Mouse (Mus musculus): Measurements from ENCODE around the gene Gp1bb.

GRCm38 (mm10) chr16:18644485-18644884, 22.3 kb upstream of the Gp1bb start:
- no peak for TF ChIP-seq E2F4 (IDR thresholded peaks at IDR 0.05; ENCODE audit: insufficient replicate concordance, low read depth, low read length)
- TF ChIP-seq NELFE (IDR thresholded peaks at IDR 0.05; ENCODE audit: low read depth, low read length), result no peak
- no peak for TF ChIP-seq JUND (conservative IDR thresholded peaks at IDR 0.05; ENCODE audit: low read depth, low read length)
- no peak for TF ChIP-seq POLR2A (IDR thresholded peaks at IDR 0.05; ENCODE audit: low read depth, low read length)
- no peak for TF ChIP-seq HCFC1 (IDR thresholded peaks at IDR 0.05; ENCODE audit: low read depth, low read length)
- no peak for TF ChIP-seq TCF12 (IDR thresholded peaks at IDR 0.05; ENCODE audit: low read depth, low read length)
- no peak for TF ChIP-seq RAD21 (IDR thresholded peaks at IDR 0.05; ENCODE audit: low read depth, low read length)
- no peak for TF ChIP-seq CHD2 (IDR thresholded peaks at IDR 0.05; ENCODE audit: low read length)
- no peak for TF ChIP-seq SIN3A (IDR thresholded peaks at IDR 0.05; ENCODE audit: low read length)
- TF ChIP-seq CTCF (conservative IDR thresholded peaks at IDR 0.05 in 1 of 2, IDR thresholded peaks at IDR 0.05 in 1 of 2; ENCODE audit: low read depth in 2 of 2, low read length in 2 of 2), result no peak
- no peak for TF ChIP-seq ETS1 (conservative IDR thresholded peaks at IDR 0.05; ENCODE audit: low read depth, low read length)
- no peak for TF ChIP-seq ZMIZ1 (IDR thresholded peaks at IDR 0.05; ENCODE audit: low read depth, low read length)
- TF ChIP-seq KAT2A (IDR thresholded peaks at IDR 0.05; ENCODE audit: insufficient replicate concordance, low read length), result no peak

Measured in CH12.LX (cell line).